Mouse (Mus musculus): ENCODE results near the gene Dpy30.

Gene Dpy30

DNA sequence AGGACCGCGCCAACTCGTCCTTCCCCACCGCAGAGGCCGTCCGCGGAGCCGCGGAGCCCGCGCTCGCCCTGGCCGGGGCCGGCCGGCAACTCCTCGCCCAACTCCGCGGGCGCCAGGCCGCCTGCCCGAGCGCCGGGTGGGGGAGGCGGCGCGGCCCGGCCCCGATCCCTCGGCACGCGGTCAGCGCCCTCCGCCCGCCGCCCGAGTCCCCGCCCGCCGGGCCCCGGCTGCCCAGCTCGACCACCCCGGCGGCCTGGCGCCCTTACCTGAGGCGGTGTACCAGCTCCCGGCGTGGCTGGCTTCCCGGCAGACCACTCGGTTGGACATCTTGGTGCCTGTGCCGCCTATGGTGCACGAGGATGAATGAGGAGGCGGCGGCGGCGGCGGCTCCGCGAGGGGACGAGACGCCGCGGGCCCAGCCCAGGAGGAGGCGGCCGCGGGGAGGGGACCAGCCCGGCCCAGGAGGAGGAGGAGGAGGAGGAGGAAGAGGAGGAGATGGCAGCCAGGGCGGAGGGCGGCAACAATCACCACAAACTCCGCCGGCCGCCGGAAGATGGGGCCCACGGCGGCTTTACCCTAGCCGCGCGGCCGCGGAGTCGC, 29.2 kb downstream of the Dpy30 start:
- DNase-seq (ENCODE audit: low spot score in 2 of 2), result peak; percentile 86 to 88

DNA sequence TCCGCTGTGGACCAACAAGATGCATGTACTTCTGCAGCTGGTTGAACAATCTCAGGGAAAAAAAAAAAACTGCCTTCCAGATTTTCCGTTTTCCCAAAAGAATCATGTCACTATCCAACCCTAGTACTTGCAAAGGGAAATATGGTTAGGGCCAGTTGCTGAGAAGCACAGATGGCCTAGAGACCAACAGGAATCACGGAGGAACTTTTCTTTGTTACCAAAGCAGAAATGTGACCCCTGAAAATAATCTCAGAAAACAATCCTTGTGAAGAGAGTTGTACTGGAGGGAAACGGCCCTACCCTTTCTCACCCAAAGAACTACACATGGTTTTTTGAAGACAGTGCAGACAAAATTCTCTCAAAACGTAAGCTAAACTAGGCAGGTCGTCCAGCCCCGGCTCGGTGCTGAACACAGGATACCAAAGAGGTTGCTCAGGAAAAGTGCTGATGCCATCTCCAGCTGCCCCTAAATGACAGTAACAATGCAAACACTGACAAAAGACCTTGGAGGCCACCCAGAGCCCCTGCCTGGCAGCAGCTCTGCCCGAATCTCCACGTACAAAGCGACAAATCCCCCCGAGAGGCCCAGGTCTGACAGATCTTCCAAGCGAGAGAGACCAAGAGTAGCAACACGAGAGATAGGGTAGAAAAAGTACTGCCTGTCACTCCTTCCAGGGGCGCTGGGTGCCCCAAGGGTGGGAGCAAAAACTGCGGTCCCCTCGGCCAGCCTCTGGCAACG, 29.9 kb downstream of the Dpy30 start:
- DNase-seq (ENCODE audit: low spot score in 2 of 2), result peak; percentile 6 to 25

DNA sequence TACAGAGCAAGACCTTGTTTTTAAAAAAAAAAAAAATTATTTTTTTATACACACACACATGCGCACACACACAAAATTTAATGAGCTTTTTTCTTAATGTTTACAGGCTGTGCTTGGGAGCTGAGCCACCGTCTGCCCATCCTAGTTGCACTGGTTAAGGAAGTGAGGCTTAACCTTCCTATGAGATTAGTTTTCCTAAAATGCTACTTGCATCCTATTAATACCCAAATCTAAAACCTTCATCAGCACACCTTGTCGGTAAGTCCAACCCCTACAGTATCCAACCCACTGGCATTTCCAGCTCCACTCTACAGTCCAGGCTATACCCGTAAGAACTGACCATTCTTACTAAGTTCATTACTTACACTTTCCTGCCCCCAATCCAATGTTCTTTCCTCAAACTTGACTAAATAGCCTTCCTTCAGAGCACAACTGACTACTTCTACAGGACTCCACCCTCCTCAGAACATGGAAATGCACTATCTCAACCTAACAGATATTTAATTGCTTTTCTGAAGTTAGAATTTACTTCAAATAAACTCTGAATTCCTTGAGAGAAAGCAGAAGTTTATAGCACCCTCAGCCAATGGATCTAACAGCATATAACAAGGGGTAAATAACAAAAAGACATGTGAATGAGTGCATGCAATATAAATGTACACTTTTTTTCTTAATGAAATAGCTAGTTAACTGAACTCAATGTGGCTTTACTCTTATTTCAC, 31.9 kb downstream of the Dpy30 start:
- DNase-seq (ENCODE audit: low spot score in 2 of 2), result no peak

DNA sequence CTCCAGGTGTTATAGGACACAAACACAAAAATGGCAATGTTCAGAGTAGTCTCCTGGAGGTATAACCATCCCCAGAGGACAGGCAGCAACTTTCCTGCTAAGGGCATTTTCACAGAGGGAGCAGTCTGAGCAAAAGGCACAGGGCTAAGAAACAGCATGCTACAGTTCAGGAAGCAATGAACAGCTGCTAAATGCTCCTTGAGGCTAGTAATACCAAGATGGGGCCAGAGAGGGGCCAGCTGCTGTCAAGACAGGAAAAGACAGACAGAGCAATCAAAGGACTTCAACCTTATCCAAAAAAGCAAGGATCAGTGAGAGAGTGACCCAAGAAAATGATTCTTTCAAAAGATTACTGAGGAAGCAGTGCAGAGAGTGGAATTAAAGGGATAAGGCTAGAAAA, 32.9 kb downstream of the Dpy30 start:
- DNase-seq (ENCODE audit: low spot score in 2 of 2), result no peak

DNA sequence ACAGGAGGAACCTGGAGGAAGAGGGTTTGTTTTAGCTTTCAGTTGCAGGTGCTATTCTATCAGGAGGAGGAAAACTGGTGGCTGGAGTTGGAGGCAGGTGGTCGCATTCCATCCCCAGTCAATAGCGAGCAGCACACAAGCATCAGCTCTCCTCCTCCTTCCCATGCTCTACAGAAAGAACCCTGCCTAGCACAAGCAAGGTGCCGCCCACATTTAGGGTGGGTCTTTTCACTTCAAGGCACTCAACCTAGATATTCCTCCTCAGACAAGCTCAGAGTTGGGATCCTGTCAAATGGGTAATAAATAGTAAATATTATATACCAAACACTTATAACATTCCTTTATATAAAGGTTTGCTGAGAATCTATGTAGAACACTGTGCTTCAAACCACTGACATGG, 33.5 kb downstream of the Dpy30 start:
- DNase-seq (ENCODE audit: low spot score in 2 of 2), result peak in 1 of 2 experiments; percentile 46

DNA sequence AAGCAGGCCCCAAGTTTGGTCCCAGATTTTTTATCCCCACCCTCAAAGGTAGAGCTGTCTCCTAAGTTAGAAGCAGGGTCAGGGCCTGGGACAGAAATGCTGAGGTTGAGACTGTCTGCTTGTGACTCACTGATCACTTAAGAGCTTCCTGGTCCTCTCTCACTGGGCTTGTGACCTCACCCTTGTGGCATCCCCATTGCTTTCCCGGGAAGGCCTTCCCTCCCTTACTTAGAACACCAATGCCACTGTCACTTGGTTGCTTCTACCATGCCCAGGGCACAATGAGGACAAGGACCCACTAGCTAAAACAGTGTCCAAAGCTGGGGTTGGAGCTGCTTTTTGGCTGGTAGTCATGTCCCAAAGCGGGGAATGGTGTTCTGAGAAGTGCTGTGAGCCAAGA, 35.1 kb downstream of the Dpy30 start:
- no peak for DNase-seq (ENCODE audit: low spot score in 2 of 2)

DNA sequence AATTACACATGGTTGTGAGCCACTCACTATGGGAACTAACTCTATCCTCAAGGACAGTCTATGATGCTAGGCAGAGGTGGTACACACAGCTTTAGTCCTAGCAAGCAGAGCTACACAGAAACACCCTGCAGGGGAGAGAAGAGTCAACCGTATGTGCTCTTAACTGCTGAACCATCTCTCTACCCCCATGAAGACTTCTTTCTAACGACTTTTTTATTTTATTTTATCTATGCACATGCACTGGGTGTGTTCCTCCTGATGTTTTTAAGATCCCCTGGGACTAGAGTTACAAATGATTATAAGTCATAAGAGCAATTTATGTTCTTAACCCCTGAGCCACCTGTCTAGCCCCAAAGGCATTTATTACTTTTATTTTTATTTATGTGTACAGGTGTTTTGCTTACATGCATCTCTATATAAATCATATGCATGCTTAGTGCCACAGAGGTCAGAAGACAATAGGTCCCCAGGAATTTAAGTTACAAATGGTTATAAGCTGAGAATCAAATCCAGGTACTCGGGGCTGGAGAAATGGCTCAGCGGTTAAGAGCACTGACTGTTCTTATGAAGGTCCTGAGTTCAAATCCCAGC, 37.5 kb downstream of the Dpy30 start:
- no peak for DNase-seq (ENCODE audit: low spot score in 2 of 2)

DNA sequence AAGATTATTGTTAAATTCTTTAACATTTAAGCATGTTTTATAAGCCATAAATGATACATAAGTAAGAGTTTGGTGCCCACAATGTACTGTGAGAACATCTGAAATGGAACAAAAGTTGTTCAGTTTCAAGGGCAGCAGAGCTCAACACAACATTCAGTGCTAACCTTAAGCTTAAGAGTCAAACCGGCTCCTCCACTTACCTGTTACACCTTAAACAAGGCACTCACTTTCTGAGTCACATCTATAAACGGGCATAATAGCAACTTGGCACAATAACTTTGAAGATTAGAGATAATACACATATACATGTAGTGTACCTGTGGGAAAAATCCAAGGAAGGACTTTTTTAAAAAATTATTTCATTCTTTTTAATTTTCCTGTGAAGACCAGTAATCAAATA, 38.0 kb downstream of the Dpy30 start:
- DNase-seq (ENCODE audit: low spot score in 2 of 2), result no peak

DNA sequence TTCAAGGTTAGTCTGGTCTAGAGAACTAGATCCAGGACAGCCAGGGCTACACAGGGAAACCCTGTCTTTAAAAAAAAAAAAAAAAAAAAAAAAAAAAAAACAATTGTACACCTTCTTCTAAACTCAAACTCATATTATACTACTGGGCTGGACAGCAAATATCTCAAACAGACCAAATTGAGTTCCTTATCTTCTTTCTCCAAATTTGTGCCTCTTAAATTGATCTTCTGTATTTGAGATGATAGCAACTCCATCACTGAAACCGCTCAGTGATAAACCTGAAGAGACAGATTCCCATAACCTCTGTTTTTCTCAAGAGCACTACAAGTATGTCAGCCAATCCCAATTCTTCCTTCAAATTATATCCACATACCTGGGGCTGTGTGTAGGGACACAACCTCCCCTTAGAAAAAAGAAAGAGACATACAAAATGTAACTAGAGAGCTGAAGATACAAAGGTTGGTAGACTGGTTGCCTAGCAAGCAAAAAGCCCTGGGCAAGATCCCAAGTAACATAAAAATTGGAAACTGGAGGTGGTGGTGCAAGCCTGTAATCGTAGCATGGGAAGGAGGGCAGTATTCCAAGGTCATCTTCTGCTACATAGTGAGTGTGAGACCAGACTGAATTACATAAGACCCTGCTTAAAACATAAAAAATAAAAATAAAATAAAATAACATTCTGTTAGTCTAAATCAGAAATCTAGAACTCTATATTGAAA, 39.2 kb downstream of the Dpy30 start:
- DNase-seq (ENCODE audit: low spot score in 2 of 2), result no peak

DNA sequence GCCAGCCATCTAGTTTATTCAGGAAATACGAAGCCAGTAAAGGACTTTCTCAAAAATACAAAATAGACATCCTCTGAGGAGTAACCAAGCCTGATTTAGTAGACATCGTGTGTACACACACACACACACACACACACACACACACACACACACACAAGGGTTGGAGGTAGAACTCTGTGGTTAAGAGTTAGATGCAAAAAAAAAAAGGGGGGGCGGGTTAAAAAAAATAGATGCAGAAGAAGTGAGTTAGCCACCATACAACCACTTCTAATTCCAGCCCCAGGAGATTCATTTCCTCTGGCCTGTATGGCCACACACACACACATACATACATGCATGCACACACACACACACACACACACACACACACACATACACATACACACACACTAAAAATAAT, 41.7 kb downstream of the Dpy30 start:
- DNase-seq (ENCODE audit: low spot score in 2 of 2), result no peak

DNA sequence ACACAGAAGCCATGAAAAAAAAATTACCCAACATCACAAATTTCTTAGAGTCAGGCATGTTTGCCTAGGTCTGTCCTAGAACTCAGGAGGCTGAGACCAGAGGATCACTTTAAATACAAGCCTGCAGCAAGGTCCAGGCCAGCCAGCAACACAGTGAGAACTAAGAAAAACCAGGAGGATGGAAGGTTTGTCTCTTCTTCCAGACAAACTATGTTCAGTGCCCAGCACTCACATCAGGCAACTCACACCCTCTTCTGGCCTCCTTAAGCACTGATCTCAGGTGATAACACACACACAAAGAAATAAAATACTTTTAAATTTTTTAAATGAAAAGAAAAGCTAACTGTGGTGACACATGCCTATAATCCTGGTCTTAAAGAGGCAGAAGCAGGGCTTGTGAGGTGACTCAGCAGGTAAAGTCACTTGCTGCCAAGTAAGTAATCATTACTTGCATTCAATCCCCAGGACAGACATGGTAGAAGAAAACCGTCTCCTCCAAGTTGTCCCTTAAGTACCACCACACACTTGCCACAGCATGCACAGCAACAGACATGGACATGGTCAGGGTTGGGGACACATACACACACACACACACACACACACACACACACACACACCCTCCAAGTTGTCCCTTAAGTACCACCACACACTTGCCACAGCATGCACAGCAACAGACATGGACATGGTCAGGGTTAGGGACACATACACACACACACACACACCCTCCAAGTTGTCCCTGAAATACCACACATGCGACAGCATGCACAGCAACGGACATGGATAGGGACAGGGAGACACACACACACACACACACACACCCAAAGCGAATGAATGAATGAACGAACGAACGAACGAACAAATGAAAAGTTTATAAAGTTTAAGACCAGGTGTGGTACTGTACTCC, 44.5 kb downstream of the Dpy30 start:
- no peak for DNase-seq (ENCODE audit: low spot score in 2 of 2)

DNA sequence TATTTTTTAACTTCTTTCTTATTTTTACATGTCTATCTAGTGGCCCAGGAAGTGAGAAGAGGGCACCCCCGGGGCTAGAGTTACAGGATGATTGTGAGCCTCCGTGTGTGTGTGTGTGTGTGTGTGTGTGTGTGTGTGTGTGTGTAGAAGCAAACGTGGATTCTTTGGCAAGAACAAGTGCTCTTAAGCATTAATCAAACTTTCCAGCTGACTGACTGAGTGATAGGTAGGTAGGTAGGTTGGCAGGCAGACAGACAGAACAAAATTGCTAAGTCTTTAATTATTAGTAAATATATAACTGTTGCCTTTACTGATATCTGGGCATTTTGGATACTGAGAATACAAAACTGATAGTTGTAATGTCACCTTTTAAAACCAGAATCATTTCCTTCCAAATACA, 49.3 kb downstream of the Dpy30 start:
- DNase-seq (ENCODE audit: low spot score in 2 of 2), result no peak

DNA sequence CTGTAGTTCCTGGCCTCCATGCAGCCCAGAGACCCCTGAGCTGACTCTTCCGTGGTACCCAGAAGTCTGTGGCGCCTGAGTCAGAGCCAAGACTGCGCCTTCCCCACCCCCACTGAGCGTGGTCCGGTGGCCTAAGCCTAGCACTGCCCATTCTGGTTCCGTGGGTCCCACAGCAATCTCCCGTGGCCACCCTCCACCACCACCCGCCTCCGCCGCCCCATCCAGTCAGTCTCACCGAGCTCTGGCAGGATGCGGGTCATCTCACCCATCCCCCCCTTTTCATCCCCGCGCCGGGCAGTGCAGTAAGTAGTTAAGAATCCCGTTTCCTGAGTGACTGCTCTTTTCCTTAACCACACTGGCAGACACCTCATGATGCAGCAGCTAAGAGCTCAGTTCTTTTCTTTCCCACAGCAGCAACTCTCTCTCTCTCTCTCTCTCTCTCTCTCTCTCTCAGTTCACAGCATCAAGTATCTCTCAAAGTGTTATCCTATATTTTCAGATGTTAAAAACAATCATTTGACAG, 51.0 kb downstream of the Dpy30 start:
- DNase-seq (ENCODE audit: low spot score in 2 of 2), result no peak

DNA sequence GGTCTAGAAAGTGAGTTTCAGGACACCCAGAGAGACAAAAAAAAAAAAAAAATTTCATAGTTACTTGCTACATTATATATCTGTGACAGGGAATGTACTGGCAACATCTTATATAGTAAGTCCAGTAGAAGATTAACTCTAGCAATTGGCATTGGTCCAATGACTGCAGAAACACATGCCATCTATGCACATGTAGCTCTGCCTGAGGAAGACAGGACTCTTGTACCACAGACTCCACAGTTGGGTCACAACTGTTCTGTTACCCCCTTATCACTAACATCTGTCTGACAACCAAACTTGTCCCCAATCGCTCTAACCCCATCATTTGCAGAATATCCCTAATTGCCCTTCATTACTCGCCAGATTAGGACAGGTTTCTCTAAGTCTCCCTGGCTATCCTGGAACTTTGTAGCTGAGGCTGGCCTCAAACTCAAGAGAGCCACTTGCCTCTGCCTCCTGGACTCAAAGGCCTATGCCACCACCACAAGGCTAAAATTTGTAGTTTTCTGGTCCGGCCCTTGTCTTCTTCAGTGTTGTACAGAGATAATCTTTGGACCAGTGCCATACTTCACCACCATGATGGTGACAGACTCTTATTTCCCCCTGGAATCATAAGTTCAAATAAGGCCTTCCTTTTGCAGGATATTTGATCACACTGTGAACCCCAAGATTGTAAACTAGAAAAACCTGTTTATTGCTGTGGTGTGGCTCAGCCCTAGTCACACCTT, 52.0 kb downstream of the Dpy30 start:
- no peak for DNase-seq (ENCODE audit: low spot score in 2 of 2)

DNA sequence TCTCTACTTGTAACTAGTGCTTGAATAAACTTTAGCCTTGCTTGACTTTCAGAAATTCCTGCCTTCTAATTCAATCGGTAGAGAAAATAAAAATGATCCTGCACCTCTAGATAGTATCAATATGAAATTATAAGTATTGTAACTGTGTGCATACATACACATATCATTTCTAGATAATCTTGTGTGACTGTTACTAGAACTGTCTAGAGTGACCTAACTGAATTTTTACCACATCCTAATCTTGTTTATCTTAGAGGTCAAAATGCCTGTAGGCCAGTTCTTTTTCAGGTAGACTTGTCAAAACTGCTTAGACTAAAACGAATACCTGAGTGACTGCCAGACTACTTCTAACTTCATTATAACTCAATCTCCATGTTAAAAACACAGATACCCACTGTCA, 53.5 kb downstream of the Dpy30 start:
- DNase-seq (ENCODE audit: low spot score in 2 of 2), result no peak

DNA sequence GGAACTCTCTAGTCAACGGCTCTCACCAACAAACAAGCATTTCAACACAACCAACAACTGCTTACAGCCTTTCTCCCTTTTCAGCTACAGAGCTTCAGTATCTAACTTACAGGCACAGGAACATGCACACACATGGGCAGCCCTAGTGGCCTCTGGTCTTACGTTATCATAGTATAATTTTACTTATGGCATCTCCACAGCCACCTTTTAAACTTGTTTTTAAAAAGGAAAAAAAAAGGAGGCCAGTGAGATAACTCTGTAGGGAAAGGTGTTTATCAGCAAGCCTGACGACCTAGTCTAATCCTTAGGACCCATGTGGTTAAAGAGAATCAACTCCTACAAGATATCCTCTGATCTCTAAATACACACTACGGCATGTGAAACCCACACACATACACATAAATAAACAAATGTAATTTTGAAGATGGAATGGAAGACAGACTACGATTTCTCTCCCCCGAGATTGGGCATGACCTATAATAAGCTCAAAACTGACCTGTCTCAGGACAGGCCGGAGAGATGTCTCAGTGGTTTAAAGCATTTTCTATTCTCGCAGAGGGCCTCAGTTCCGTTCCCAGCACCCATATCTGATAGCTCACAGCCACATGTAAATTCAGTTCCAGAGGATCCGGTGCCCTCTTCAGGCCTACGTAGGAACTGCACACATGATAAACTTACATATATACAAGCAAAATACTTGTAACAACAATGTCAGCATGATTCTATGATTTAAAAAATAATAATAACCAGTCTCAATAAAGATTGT, 56.1 kb downstream of the Dpy30 start:
- peak in 1 of 2 experiments; percentile 42 for DNase-seq (ENCODE audit: low spot score in 2 of 2)

DNA sequence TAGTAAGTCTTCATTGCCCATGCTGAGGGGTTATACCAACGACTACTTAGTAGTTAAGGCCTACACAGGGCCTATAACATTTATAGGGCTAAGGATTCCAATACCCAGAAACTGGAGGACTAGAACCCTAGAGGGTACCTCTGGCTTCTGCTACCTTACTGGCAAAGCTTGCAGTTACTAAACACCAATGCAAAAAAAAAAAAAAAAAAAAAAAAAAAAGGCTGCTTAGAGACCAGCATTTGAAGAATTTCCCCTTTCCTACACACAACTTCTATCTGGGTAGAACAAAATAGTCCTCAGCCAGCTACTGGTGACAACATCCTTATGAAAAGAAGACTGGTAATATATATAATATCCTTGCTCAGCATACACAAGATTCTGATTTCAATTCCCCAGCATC, 58.1 kb downstream of the Dpy30 start:
- DNase-seq (ENCODE audit: low spot score in 2 of 2), result no peak

DNA sequence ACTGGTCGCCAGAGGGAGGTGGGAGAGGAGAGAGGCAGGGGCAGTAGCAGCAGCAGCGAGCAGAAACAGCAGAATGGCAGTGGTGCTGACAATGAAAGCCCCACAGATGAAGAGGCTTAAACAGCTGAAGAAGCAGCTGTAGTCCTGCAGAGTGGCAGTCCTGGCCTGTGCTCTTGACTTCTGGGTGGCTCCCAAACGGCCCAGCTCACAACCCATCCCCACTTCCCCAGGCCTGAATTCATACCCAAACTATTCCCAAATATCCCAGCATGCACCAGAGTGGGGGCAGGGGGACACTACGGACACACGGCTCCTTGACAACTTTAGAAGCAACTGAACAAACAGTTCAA, 58.6 kb downstream of the Dpy30 start:
- no peak for DNase-seq (ENCODE audit: low spot score in 2 of 2)

Data from spleen, postnatal 36 days (tissue).